Mouse (Mus musculus) kidney, postnatal 10 days (tissue): ENCODE results near the gene Plscr4.

ENCODE experiments used
- DNase-seq: peaks from one replicate; pipeline ENCODE4 v3.0.0; 2021; ENCODE audit warnings: mixed read lengths

Gene Plscr4

DNA sequence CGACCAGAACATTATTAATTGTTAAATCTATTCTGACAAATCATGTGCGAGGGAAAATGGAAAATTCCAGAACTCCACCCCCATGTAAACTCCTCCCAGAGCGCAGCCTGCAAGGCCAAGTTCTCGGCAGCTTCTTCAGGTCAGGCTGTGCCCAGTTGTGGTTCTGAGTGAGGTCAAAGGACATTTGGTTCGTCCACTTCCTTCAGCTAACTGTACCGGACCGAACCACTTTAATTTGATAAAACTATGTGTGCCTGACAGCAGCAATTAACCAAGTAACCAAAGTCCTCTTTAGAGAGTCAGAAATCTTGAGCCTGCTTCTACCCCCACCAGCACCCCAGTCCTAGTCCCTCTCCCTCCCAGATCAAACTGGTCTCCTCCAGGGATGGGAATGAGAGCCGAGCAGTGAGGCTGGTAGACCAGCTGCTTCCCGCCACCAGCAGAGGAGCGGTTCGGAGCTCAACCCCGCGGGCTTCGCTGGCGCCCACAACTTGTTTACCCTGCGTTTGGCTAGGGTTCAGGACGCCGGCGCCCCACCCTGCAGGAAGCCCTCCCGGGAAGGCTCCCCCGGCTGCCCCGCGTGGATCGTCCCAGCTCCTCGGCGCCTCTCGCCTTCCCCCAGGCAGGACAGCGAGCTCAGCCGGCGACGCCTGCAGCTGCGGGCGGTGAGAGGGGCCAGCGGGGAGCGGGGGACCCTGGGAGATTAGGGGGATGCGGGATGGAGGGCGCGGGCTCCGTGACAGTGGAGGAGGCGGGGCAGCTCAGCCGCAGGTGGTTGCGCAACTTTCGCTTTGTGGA is at the start of gene Plscr4:
Plscr4 (plus strand) TSS at position 113 of the 798 bp plus-strand sequence.
- DNase-seq, result peak; percentile 81

DNA sequence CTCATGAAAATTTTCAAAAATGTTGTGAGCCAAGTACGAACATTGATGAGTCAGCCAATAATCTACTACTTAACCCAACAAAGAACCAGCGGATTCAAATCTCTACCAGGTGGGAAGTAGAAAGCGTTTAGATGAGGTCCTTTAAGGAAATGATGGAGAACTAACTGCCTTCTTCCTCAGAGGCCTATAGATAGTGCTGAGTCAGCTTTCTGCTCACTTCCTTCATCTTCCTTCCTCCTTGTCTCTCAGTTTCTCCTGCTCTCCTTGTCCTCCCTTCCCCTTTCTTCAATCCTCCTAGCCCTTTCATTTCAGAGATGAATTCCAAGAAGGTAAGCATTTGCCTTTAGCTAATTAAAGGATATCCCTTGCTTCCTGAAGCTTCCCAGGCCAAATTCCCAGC is 46.9 kb upstream of the Plscr4 start:
- no peak for DNase-seq

DNA sequence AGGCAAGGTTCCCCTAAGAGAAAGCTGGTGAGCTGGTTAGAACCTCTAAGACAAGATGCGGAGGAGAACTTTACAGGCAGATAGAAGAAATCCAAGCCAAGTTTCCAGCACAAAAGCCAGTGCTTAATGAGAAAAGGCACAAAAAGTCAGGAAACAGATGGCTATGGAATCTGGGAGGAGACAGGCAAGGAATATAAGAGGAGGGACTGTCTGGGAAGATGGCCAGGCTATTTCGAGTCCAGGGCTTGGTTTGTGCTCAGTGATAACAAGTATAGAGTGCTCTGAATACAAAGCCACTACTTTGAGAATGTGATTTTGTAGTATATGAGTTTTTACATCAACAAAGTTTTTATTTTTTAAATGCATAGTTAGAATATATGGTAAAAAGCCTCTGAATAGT is 45.1 kb upstream of the Plscr4 start:
- DNase-seq, result peak; percentile 53

DNA sequence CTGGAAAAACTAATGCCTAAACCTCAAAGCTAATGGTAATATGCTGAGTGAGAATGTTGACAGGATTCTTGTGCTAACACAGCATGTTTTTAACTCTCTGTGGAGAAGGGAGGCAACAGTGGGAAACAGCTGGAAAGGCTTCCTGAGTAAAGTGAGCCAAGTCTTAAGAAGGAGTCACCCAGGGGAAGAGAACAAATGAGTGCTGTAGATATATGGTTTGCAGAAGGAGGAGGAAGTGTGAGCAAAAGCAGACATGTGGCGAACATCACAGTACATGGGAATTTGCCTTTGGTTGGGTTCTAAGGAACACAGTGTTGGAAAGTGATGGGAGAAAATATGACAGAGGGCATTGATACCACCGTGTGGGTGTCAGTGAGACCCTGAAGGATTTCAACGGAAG is 43.5 kb upstream of the Plscr4 start:
- DNase-seq, result peak; percentile 14

DNA sequence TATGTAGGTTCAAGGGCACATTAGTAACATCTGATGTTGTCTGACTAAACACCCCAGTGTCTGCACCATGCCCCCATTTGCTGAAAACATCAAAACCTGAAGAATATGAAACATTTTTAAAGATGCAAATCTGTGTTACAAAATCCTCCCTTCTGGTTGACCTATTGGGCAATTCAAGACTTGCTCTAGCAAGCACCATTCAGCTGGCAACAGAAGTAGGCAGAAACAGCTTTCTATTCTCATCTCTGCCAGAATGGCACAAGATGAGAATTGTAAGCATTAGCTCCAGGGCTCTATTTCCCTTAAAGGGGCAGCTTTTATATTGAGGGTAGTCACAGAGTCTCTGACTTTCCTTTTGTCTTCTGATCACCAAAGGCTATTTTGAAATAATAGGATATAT is 19.4 kb upstream of the Plscr4 start:
- DNase-seq, result no peak

DNA sequence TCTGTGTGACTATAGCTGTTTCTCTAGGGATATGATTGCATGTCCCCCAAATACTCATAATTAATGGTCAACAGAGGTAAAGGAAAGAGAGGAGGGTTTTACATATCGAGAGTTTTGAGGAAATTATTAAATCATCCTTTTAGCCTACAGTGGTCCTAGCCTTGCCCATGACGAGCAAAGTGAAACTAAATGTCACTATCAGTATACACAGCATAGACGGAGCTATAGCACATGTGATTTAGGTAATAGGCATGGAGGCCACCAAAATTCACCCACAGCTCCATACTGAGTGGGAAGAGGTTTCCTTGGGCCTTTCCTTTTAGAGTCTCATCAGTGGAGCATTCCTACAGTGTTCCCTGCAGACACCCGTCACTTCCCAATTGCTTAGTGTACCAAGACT is 15.7 kb upstream of the Plscr4 start:
- DNase-seq, result no peak

DNA sequence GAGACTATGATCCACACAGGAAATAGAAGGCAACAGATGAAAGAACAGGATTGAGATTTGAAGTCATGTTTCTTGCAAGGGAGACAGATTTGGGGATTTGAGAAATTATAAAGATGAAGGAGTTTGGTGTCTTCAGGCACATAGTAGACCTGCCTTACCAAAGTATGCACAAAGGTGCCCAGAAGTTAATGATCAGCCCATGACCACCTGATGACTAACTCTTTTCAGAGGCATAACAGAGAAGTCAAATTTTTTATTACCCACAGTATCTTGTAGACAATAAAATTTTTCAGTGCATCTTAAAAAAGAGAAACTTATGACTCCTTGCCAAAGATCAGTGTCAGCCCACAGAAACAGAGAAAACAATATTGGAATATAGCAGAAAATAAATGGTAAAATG is 12.6 kb upstream of the Plscr4 start:
- DNase-seq, result no peak

DNA sequence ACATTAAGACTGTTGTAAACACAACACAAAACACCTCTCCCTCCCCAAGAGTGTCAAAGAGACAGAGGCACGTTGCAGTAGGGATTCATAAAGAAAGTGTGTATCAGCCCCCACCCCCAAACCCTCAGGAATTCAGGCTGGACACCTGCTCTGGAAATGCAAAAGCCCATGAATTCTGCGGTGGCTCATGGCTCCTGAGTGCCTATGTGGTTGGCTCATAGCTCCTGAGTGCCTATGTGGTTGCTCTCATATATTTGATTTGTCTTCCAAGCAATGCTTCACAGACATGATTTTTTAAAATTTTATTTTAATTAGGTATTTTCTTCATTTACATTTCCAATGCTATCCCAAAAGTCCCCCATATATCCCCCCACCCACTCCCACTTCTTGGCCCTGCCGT is 568 bp upstream of the Plscr4 start:
- DNase-seq, result no peak

DNA sequence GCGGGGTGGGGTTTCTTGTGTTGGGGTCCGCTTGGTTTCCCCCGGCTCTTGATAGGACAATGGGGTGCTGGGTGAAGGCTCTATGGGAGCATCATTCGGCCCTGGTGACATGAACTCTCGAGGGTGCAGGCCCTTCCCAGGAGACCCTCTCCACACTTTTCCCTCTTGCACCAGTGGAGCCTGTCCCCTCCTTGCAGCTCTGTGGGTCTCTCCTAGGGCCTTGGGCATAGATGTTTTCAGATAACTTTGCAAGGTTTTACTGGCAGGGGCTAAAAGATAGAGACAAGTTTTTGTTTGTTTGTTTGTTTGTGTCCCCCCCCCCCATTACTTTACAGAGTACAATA is 858 bp downstream of the Plscr4 start:
- DNase-seq, result no peak

DNA sequence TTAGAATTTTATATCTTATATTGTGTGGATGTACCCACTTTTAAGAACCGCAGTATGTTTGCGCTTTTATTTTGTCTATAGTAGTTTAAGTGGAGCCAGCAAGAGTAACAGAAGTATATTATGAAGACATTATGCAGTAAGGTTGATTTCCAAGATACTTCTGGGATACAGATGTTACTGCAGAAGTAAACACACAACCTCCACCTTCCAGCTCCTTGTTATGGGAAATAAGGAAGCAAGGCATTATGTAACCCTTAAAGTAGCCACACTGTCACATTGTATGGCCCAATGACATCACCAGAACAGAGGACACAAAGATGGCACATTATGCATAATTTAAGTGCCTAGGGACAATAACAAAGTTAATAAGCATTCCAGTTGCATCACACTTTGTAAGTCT is 1.2 kb downstream of the Plscr4 start:
- no peak for DNase-seq

DNA sequence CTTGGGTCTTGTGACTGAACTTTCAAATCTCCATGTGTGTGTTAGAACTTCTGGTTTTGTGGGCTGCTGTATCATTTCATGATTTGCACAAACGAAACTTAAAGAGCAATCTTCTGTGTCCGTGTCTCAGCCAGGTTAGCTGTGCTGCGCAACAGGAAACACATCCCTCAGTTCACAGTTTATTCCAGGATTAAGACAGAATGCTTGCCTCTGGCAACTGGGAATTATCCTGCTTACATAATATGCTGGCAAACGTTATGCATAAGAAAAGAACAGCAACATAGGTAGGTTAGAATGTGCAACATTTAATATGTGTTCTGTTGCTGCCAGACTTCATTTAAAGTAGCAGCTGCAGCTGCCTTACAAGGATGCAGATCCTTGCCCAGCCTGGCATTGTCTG is 10.6 kb downstream of the Plscr4 start:
- no peak for DNase-seq

DNA sequence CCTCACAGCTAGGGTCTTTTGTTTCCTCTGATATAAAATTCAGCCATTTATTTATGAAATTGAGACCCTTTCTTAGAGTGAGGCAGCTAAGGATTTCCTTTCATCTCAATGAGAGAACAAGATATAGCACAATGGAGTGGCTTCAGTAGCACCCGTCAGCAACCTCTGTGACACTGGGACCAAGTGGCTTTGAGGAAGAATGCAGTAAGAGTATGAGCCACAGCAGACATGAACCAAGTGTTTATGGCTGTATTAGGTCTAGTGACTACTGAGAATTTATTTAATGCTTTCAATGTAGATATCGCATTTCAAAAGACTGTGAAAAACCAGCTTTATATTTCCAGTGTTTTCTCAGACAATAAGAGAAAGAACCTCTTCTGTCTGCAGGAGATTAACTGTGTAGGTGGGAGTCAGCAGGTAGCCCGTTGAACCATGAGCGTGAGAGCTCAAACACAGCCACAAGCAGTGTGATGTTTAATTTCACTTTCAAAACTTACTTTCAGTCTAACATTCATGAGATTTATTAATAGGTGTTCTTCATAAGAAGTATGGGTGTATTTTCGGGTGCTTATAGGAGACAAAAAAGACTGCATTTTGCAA is 15.2 kb downstream of the Plscr4 start:
- DNase-seq, result no peak

DNA sequence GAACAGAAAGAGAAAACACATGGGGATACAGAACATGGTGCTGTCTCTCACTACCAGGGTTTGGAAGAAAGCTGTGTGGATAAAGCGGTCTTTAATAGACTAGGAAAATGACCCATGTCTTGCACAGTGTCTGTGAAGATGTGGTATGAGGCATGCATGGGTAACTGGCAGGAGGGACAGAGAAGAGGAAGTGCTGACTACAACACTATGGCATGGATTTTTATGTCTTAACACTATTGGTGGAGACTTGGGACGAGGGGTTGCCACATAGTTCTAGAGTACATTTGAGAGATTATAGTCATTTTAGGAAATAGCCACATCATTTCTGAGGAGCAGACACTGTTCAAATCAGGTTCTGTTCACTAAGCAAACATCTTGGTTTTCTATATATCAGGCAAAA is 16.0 kb downstream of the Plscr4 start:
- no peak for DNase-seq

DNA sequence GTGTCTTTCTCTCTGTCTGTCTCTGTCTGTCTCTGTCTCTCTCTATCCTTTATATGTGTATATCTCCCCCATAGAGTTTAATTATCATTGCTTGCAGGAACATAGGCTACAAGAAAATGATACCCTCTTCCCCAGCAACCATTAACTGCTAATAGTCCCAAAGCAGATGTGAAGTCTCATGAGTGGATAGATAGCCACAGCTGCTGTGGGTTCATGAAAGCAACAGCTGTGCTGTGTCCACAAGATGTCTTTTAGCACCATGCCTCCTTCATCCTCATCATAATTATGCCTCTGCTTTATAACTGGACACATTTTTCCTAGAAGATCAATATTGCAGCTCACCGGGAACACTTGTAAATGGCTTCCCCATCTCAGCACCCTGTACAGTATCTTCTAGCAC is 17.1 kb downstream of the Plscr4 start:
- DNase-seq, result peak; percentile 15

DNA sequence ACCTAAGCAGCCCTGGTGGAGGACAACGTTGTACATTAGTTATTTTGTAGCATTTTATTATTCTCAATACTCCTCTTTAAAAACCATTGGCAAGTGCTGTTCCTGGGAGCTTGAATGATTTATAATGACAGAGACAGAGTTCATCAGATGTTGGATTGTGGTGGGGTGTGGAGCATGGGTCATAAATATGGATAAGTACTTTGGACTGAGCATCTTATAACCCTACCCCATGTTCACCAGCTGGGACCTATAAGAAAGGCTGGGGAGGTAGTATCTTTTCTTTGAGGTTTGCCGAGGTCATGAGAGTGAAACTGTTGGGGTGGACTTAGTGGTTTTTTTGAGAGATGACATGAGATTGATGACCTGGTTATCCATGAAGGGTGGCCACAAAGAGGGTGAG is 24.5 kb downstream of the Plscr4 start:
- DNase-seq, result no peak

DNA sequence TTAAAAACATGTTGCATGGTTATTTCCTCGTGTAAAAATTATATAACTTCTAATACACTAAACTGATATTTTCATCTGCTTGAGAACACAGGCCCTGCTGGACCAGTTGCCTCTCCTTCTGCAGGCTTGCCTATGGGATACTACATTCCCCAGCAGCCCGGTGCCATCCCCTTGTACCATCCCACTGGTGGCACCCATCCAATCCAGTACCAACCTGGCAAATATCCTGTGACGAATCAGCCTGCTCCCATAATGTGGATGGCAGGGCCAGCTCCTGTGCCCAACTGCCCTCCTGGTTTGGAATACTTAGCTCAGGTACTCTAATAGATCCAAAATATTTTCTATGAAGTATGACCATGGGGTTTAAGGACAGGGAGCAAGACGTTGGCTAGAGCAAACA is 25.4 kb downstream of the Plscr4 start:
- no peak for DNase-seq

DNA sequence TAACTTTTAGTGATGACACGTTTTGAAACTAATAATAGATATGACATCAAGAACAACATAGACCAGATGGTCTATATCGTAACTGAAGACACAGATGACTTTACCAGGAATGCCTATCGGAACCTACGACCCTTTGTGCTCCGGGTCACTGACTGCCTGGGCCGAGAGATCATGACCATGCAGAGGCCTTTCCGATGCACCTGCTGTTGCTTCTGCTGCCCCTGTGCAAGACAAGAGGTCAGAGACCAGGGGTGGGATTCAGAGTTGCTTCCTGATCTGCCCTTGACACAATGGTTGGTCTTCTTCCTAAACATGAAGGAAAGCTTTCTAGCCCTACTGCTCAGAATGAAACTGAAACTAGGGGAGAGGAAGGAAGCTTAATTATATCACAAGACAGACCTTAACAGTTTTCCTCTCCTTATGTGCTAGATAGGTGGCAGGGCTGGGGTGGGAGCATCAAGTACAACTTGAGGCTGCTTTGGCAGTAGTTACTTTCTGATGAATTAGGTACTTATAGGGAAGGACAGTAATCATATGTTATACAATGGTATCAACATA is 27.6 kb downstream of the Plscr4 start:
- no peak for DNase-seq

DNA sequence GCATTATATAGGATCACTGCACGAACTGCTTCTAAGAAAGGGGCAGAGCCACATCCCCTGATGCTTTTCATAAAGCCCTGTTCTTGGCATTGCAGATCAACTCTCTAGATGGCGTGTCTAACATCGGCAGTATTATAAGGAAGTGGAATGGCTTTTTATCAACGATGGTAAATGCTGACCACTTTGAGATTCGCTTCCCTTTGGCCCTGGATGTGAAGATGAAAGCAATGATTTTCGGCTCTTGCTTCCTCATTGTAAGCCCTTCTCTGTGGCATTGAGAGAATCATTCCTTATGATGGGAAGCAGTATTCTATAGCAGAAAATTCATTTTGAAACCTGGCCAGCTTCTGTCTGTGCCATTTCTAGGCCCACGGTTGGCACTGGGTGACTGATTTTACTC is 32.7 kb downstream of the Plscr4 start:
- DNase-seq, result no peak

DNA sequence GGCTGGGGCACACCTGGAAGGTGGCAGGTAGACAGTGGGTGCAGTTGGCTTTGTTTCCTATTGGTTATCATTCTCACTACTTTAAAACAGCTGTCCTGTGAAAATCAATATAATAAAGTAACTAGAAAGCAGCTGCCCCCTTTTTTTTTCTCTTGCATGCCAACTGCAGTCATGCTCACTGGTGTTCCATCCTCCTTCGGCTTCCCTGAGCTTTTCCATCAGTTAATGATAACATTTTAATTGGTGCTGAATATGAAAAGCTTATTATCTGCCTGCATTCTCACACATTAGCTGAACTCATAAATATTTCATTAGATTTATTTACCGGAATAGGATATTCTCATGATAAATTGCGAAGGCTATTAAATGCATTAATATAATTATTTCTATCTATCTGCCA is 33.1 kb downstream of the Plscr4 start:
- no peak for DNase-seq

DNA sequence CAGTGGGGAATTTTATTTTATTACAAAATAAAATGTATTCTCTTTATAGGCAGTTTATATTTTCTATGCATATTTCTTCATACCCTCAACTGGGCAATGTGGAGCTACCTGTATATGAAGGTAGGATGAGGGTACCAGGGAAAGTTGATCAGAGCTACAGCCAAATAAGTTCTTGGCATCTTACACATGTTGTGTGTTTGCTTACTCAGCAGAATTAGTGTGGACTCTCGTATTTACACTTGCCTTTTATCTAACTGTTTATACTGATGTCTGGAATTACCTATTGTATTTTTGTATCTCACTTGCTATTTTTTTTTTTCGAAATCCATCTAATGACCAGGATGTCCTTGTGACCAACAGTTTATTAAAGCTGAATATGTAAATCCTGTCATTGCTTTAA is 34.1 kb downstream of the Plscr4 start:
- DNase-seq, result no peak

DNA sequence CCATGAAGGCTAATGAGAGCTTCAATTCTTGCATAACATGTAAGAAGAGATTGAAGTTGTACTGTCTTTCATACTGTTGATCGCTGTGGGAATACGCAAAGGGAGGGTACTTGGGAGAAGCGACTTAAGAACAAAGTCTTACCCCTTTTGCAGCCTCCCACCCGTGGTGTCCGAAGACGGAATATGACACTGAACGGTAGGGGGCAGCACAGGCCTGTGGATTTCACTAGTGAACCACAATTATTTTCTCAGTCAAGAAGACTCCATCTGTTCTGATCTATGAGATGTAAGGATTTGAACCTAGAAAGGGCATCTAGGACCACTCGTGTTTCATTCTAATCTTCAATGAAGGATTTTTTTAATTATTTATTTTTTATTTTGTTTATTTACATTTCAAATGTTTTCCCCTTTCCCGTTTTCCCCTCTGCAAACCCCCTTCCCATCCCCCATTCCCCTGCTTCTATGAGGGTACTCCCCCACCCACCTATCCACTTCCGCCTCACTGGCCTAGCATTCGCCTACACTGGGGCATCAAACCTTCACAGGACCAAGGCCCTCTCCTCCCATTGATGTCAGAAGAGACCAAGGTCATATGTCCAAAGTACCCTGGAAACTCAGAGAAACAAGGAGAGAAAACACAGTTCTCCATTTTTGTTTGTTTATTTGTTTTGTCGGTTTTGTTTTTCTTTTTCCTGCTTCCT is 42.7 kb downstream of the Plscr4 start:
- peak; percentile 95 for DNase-seq

DNA sequence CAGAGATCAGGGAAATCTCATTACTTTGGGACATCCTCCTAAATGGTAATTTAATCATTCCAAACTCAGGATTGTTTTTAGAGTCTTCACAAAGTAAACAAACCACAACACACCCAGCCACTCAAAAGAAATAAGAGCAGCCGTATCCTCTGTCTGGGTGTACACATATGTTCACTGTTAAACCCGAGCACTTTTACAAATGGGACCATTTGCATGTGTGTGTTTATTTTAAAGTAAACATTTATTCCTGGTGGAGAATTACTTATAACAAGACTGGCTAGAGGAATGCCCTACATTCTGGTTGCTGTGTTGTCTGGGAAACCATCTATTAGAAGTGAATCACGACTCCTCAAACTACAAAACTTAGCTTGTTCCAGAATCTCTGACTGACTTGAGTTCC is 47.1 kb downstream of the Plscr4 start:
- DNase-seq, result no peak

DNA sequence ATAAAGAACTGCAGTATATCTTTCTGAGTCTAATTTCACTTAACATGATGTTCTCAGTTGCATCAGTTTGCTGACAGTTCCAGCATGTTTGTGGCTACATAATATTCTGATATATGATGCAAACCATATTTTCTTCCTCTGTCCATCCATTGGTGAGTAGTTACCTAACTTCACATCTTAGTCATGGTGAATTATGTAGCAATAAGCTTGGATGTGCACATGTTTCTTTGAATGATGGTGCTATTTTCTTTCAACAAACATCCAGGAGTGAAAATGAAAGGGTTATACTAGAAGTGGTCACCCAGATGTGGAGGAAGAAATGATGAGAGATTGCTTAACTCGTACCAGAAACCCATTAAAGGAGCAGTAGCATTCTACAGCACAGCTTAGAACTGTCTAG is 47.7 kb downstream of the Plscr4 start:
- DNase-seq, result no peak

DNA sequence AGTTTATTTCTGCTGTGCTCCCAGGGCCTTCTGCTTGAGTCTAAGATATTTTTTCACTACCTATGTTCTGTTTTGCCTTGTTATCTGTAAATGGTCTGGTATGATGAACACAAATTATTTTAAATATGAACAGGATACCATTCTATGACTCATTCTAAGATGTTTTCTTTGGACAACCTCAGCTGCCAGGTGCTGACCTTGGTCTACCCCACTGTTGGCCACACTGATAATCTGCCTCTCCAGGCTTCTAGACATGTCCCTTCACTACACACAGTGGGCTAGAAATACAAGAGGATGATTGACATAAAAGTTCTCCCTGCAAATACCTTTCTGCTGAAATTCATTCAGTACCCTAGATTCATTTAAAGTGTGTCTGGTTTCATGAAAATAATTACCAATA is 54.5 kb downstream of the Plscr4 start:
- no peak for DNase-seq
